Mouse (Mus musculus) kidney, postnatal 0 days (tissue): ENCODE results near the gene Parvg. TPM values are rescaled to one million over a fixed set of nuclear protein-coding genes. Genes with fewer than 3 reads are reported as not detected.
A peak's percentile ranks its signal among the peaks of the same experiment; 100 is the strongest.

Experiments used
- ATAC-seq: fragments of 200-750 bp; cut with Nextera tagmentation; replicated peaks from 2 replicates; pipeline ENCODE4 v1.8.0; 2017; ENCODE audit warnings: low read depth, moderate number of reproducible peaks, moderate TSS enrichment, moderate library complexity; ENCODE audit not compliant: low FRiP score
- DNase-seq: peaks from one replicate; pipeline ENCODE4 v3.0.0-alpha.2; 2016; ENCODE audit warnings: low spot score
- H3K27ac ChIP-seq: fragments of 300-500 bp; sonication (generic); 2 replicates; pipeline ENCODE4 v1.5.1; 2014; ENCODE audit warnings: mild to moderate bottlenecking
- H3K27me3 ChIP-seq: fragments of 300-500 bp; sonication (generic); 2 replicates; pipeline ENCODE4 v1.6.1; 2014; ENCODE audit warnings: low read length, mixed read lengths; ENCODE audit not compliant: insufficient read depth
- H3K36me3 ChIP-seq: fragments of 300-500 bp; sonication (generic); 2 replicates; pipeline ENCODE4 v1.6.1; 2014; ENCODE audit warnings: low read length, mixed read lengths; ENCODE audit not compliant: insufficient read depth
- H3K4me1 ChIP-seq: fragments of 300-500 bp; sonication (generic); replicated peaks from 2 replicates; pipeline ENCODE4 v1.6.1; 2014; ENCODE audit warnings: antibody characterized with exemption, low read length, mixed read lengths; ENCODE audit not compliant: insufficient read depth
- H3K4me2 ChIP-seq: fragments of 300-500 bp; sonication (generic); 2 replicates; pipeline ENCODE4 v1.6.1; 2014; ENCODE audit warnings: mild to moderate bottlenecking, low read length, moderate library complexity, mixed read lengths
- H3K4me3 ChIP-seq: fragments of 300-500 bp; sonication (generic); replicated peaks from 2 replicates; pipeline ENCODE4 v1.5.1; 2014; ENCODE audit warnings: low read depth, low read length
- H3K9ac ChIP-seq: fragments of 300-500 bp; sonication (generic); 2 replicates; pipeline ENCODE4 v1.6.1; 2014; ENCODE audit warnings: low read depth, low read length
- H3K9me3 ChIP-seq: fragments of 300-500 bp; sonication (generic); replicated peaks from 2 replicates; pipeline ENCODE4 v1.6.1; 2016; ENCODE audit warnings: low read length, inconsistent platforms, mixed read lengths
- CTCF ChIP-seq: IDR thresholded peaks from 2 replicates; pipeline ENCODE4 v1.5.1; 2016; ENCODE audit warnings: antibody characterized with exemption, low read depth, mild to moderate bottlenecking, moderate library complexity
- WGBS: fragments of 180-500 bp; shearing (Covaris S2); extraction: QIAGEN DNeasy Blood & Tissue Kit; methylation state at CpG from one replicate; pipeline ENCODE4 v1.1.7; 2014; 5-methylcytosine and 5-hydroxymethylcytosine counted together
- polyA plus RNA-seq: library from polyadenylated mRNA; unstranded; fragments of >200 nt; fragmentation: Nextera tagmentation; extraction: Ambion mirVana; gene quantifications from 2 replicates; pipeline ENCODE4 v1.2.1, GENCODE M21; 2015

The Parvg gene
- polyA plus RNA-seq, 1 experiment from 2014 or later: 1.4 TPM

DNA sequence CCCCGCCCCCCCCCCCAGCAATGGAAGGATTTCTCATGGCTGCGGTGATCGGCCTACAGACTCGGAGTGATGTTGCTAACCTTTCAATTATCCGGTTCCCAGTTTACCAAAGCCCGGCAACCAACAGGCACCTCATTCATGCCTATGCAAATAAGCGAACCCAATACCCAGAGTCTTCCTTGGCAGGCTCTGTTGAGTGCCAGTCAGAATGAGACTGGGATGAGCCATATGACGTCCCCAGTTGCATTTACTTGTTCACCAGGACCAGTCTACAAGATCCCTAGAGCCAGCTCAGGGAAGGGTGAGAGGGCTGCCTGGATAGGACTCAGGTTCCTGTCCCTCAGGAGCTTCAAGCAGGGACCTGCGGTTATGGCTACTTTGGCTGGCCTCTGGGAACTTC is 29.4 kb upstream of the Parvg start:
- H3K36me3 ChIP-seq: no peaks in the 10 kb centered on the region
- ATAC-seq: no peak
- no peak for TF ChIP-seq CTCF
- H3K4me2 ChIP-seq: no peak overlapping the region
- no peak for DNase-seq
- H3K27me3 ChIP-seq: no peaks in the 10 kb centered on the region
- no peak overlapping the region for H3K9ac ChIP-seq
- no peaks in the 10 kb centered on the region for H3K9me3 ChIP-seq
- peaks cover 9% of the 10 kb centered on the region for H3K4me1 ChIP-seq
- no peak overlapping the region for H3K27ac ChIP-seq
- WGBS: 84% methylated on average over 9 of the region's 9 CpGs
- no peak overlapping the region for H3K4me3 ChIP-seq

DNA sequence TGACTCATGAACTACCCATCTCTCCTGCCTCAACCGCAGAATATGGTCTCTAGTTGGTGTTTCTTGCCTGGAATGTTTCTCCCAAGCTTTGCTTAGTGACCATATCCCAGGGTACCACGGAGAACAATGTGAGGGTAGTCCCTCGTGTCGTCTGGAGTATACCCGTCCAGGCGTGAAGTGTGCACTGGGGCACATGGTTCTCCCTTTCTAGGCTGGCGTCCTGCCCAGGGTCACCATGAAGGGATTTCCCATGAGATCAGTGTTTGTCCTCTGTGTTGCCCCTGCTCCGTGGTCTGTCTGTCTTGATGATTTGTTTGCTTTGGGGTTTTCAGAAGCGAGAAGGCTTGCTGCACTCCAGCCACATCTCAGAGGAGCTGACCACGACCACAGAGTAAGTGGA is 28.6 kb upstream of the Parvg start:
- Histone ChIP-seq H3K27ac (no peak overlapping the region), H3K9me3 (no peaks in the 10 kb centered on the region), H3K4me1 (peaks cover 16% of the 10 kb centered on the region), H3K9ac (no peak overlapping the region), H3K36me3 (no peaks in the 10 kb centered on the region), H3K4me3 (no peak overlapping the region), H3K27me3 (no peaks in the 10 kb centered on the region), H3K4me2 (no peak overlapping the region)
- 51% methylated on average over 10 of the region's 10 CpGs for WGBS
- TF ChIP-seq CTCF: no peak
- no peak for ATAC-seq
- DNase-seq: no peak

- Histone ChIP-seq H3K9me3 (no peaks in the 10 kb centered on the region), H3K4me3 (no peak overlapping the region), H3K36me3 (no peaks in the 10 kb centered on the region), H3K9ac (no peak overlapping the region), H3K4me2 (no peak overlapping the region), H3K4me1 (peaks cover 16% of the 10 kb centered on the region), H3K27me3 (no peaks in the 10 kb centered on the region), H3K27ac (no peak overlapping the region)
- ATAC-seq: no peak
- 44% methylated on average over 8 of the region's 8 CpGs for WGBS
- TF ChIP-seq CTCF: no peak
- no peak for DNase-seq
These were observed 26.4 kb upstream of the Parvg start for GRCm38 (mm10) chr15:84297454-84297853.

- H3K4me2 ChIP-seq: no peak overlapping the region
- no peak for TF ChIP-seq CTCF
- no peak overlapping the region for H3K9ac ChIP-seq
- ATAC-seq: no peak
- H3K9me3 ChIP-seq: no peaks in the 10 kb centered on the region
- no peak overlapping the region for H3K27ac ChIP-seq
- H3K4me3 ChIP-seq: no peak overlapping the region
- WGBS: 13% methylated on average over 13 of the region's 13 CpGs
- peak; percentile 75 for DNase-seq
- peaks cover 16% of the 10 kb centered on the region for H3K4me1 ChIP-seq
- no peaks in the 10 kb centered on the region for H3K27me3 ChIP-seq
- H3K36me3 ChIP-seq: no peaks in the 10 kb centered on the region
These were observed 24.9 kb upstream of the Parvg start for GRCm38 (mm10) chr15:84298804-84299370.

DNA sequence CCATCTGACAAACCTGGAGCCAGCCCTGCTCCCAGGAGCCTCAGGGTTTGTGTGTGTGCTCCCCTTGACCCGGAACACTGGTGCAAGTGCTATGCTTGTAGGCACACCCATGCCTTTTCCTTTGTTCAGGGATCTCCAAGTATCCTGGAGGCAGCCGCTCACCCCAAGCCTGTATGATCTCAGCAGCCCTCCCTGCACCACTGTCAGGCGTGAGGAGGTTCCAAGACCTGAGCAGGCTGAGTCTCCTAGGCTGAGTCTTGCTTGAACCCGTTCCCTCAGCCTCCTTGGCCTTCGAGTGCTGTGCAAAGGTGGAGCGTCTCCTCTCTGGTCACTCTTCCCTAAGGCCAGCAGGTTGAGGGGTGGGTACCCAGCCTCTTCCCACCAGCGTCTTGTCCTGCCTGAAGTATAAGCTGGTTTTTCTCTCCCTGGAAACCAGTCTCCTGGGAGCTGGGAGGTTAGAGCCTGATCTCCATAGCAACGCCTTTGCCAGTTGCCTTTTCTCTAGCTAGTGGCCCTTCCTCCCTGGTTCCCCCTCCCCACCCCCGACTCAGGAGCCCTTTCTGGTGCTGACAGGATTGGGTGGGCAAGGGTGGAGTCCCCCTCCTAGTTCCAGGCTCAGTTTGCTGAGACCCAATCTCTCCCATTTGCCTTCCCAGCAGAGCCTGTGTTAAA is 24.0 kb upstream of the Parvg start:
- ATAC-seq (no peak), DNase-seq (no peak)
- H3K4me1 ChIP-seq: peaks cover 16% of the 10 kb centered on the region
- no peak overlapping the region for H3K9ac ChIP-seq
- WGBS: 34% methylated on average over 9 of the region's 9 CpGs
- no peaks in the 10 kb centered on the region for H3K27me3 ChIP-seq
- no peaks in the 10 kb centered on the region for H3K9me3 ChIP-seq
- no peak overlapping the region for H3K4me3 ChIP-seq
- H3K4me2 ChIP-seq: no peak overlapping the region
- no peak overlapping the region for H3K27ac ChIP-seq
- no peak for TF ChIP-seq CTCF
- H3K36me3 ChIP-seq: no peaks in the 10 kb centered on the region

DNA sequence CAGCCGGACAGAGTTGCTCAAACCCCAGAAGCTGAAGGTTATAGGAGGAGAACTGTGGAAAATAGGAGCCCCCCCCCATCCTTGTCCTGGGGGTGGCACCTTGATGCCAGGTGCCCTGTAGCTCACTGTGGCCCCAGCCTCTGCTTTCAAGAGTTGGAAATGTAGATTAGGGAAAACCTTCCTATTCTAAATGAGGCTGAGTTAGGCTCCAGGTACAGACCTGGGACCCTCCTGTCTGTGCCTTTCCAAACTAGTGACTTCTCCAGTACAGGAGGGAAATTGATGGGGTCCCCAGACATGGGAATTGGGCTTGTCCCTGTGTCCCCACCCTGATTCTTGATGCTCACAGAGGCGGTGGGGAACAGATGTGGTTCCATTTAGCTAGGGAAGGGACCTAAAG is 23.2 kb upstream of the Parvg start:
- H3K9me3 ChIP-seq: no peaks in the 10 kb centered on the region
- H3K4me2 ChIP-seq: no peak overlapping the region
- no peak overlapping the region for H3K4me3 ChIP-seq
- DNase-seq (no peak), ATAC-seq (no peak)
- H3K9ac ChIP-seq: no peak overlapping the region
- WGBS: 71% methylated on average over 2 of the region's 2 CpGs
- no peaks in the 10 kb centered on the region for H3K36me3 ChIP-seq
- H3K27me3 ChIP-seq: no peaks in the 10 kb centered on the region
- H3K27ac ChIP-seq: no peak overlapping the region
- no peak for TF ChIP-seq CTCF
- H3K4me1 ChIP-seq: peaks cover 16% of the 10 kb centered on the region
